Mouse (Mus musculus): ENCODE data around the gene Gm853. TPM values are rescaled to one million over a fixed set of nuclear protein-coding genes. Genes with fewer than 3 reads are reported as not detected.

Gm853 gene
- total RNA-seq, 2 experiments from 2014 or later, result not detected

Other genes with a start within 250 kb of the Gm853 start
- gene Adgrb2, start 237.5 kb downstream of the Gm853 start, total RNA-seq (2021), result 100 to 1,000 TPM; 401 TPM
- 10 to 100 TPM; 15.9 to 21.4 TPM for gene Col16a1, start 174.6 kb downstream of the Gm853 start, total RNA-seq (2021)
- 10 to 100 TPM; 66.4 to 74.5 TPM for gene Pef1, start 119.8 kb downstream of the Gm853 start, total RNA-seq (2021)
- gene Hcrtr1, start 83.0 kb downstream of the Gm853 start, total RNA-seq (2021), result 1 to 10 TPM; 2.0 to 2.4 TPM
- gene Tinagl1, start 47.3 kb downstream of the Gm853 start, total RNA-seq (2021), result 10 to 100 TPM in 1 of 2 experiments, 1 to 10 TPM in 1; 8.0 to 13.4 TPM
- gene Serinc2, start 56.8 kb upstream of the Gm853 start, total RNA-seq (2021), result 1 to 10 TPM; 5.7 to 7.1 TPM
- gene Fabp3, start 86.2 kb upstream of the Gm853 start, total RNA-seq (2021), result 100 to 1,000 TPM; 141 to 166 TPM
- gene Gm10570, start 86.3 kb upstream of the Gm853 start, total RNA-seq (2021), result 1 to 10 TPM; 1.4 to 1.8 TPM
- gene Zcchc17, start 137.5 kb upstream of the Gm853 start, total RNA-seq (2021), result 10 to 100 TPM; 62.3 to 67.8 TPM
- 10 to 100 TPM; 22.9 to 25.5 TPM for gene Snrnp40, start 137.7 kb upstream of the Gm853 start, total RNA-seq (2021)

Measured in left cerebral cortex, postnatal 36 days (tissue).